Mouse (Mus musculus): Measurements from ENCODE around the gene Ryr2. TPM values are rescaled to one million over a fixed set of nuclear protein-coding genes. Genes with fewer than 3 reads are reported as not detected.
A peak's percentile ranks its signal among the peaks of the same experiment; 100 is the strongest.

Ryr2 gene
- total and polyA plus RNA-seq, 3 experiments = 127 to 1,020 (median 877) TPM

DNA sequence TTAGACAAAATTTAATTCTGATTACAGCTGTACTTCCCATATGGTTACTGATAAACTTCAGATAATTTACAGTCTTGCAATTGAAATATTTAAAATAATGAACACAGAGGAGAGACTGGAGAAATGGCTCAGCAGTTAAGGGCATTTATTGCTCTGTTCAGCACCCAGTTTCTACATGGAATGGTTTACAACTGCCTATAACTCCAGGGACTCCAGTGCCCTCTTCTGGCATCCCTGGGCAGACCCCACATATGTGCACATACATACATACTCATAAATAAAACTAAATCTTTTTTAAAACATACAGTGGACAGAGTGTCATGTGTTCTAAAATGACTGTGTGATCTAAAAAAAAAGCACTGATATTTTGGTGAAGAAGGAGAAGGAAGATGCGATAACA is 262.9 kb downstream of the Ryr2 start:
- Histone ChIP-seq H3K79me2 (replicated peaks; ENCODE audit: control insufficient read depth, insufficient read depth, low read length) (no peaks in the 10 kb centered on the region), H3K27ac (no peak overlapping the region), H3K9ac (ENCODE audit: low read depth, low read length) (no peak overlapping the region), H3K4me3 (no peak overlapping the region), H3K4me1 (ENCODE audit: control insufficient read depth, insufficient read depth, low read length) (no peaks in the 10 kb centered on the region; the same call in 1 of the 2 replicates), H3K36me3 (ENCODE audit: control insufficient read depth, insufficient read depth, low read length) (peaks cover 9% of the 10 kb centered on the region), H3K27me3 (ENCODE audit: control insufficient read depth, insufficient read depth, low read length) (no peaks in the 10 kb centered on the region)
- no peak for DNase-seq
- WGBS = 97% methylated on average over 1 of the region's 1 CpGs
- no peak for TF ChIP-seq CTCF (IDR thresholded peaks at IDR 0.05)
- no peak for TF ChIP-seq EP300 (IDR thresholded peaks at IDR 0.05; ENCODE audit: insufficient read depth, low read depth, low read length)
- TF ChIP-seq POLR2A (IDR thresholded peaks at IDR 0.05; ENCODE audit: insufficient read depth, low read depth, low read length) = no peak
- intact Hi-C loops (cut with DNase I) = no loop called here

- Histone ChIP-seq H3K4me3 (no peak overlapping the region), H3K36me3 (ENCODE audit: control insufficient read depth, insufficient read depth, low read length) (peaks cover 15% of the 10 kb centered on the region), H3K27ac (no peak overlapping the region), H3K4me1 (ENCODE audit: control insufficient read depth, insufficient read depth, low read length) (no peaks in the 10 kb centered on the region; the same call in 1 of the 2 replicates), H3K27me3 (ENCODE audit: control insufficient read depth, insufficient read depth, low read length) (no peaks in the 10 kb centered on the region), H3K79me2 (replicated peaks; ENCODE audit: control insufficient read depth, insufficient read depth, low read length) (no peaks in the 10 kb centered on the region), H3K9ac (ENCODE audit: low read depth, low read length) (no peak overlapping the region)
- intact Hi-C loops (cut with DNase I) = no loop called here
- WGBS = 71% methylated on average over 3 of the region's 3 CpGs
- DNase-seq = no peak
- TF ChIP-seq POLR2A (IDR thresholded peaks at IDR 0.05; ENCODE audit: insufficient read depth, low read depth, low read length) (no peak), EP300 (IDR thresholded peaks at IDR 0.05; ENCODE audit: insufficient read depth, low read depth, low read length) (no peak), CTCF (IDR thresholded peaks at IDR 0.05) (no peak)
Observed at GRCm38 (mm10) chr13:11837870-11838269, 268.9 kb downstream of the Ryr2 start.

DNA sequence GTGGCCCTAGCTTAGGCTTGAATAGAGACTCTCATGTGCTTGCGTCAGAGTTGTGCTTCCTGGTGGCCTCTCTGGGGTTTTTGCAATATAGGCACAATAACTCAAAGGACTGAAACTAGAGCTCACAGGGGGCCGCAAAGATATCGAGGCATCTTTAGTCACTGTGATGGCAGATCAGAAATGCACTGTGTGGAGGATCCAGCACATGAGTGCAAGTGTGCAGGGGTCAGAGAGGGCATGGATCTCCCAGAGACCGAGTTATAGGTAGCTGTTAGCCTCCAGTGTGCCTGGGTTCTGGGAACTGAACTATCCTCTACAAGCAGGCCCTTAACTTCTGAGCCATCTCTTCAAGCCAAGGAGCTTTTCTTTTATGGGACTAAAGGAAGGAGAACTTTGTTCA is 269.6 kb downstream of the Ryr2 start:
- TF ChIP-seq EP300 (IDR thresholded peaks at IDR 0.05; ENCODE audit: insufficient read depth, low read depth, low read length) (no peak), POLR2A (IDR thresholded peaks at IDR 0.05; ENCODE audit: insufficient read depth, low read depth, low read length) (no peak), CTCF (IDR thresholded peaks at IDR 0.05) (no peak)
- Histone ChIP-seq H3K4me3 (no peak overlapping the region), H3K9ac (ENCODE audit: low read depth, low read length) (no peak overlapping the region), H3K27ac (no peak overlapping the region), H3K36me3 (ENCODE audit: control insufficient read depth, insufficient read depth, low read length) (peaks cover 14% of the 10 kb centered on the region), H3K27me3 (ENCODE audit: control insufficient read depth, insufficient read depth, low read length) (no peaks in the 10 kb centered on the region), H3K79me2 (replicated peaks; ENCODE audit: control insufficient read depth, insufficient read depth, low read length) (no peaks in the 10 kb centered on the region), H3K4me1 (ENCODE audit: control insufficient read depth, insufficient read depth, low read length) (no peaks in the 10 kb centered on the region; the same call in 1 of the 2 replicates)
- DNase-seq = no peak
- intact Hi-C loops (cut with DNase I) = no loop called here
- 73% methylated on average over 4 of the region's 4 CpGs for WGBS

GRCm38 (mm10) chr13:11836304-11837078 is 270.3 kb downstream of the Ryr2 start:
- 34% methylated on average over 6 of the region's 6 CpGs for WGBS
- no peak overlapping the region for H3K27ac ChIP-seq
- TF ChIP-seq CTCF (IDR thresholded peaks at IDR 0.05) (no peak), POLR2A (IDR thresholded peaks at IDR 0.05; ENCODE audit: insufficient read depth, low read depth, low read length) (no peak), EP300 (IDR thresholded peaks at IDR 0.05; ENCODE audit: insufficient read depth, low read depth, low read length) (no peak)

GRCm38 (mm10) chr13:11831210-11831609 is 275.5 kb downstream of the Ryr2 start:
- H3K4me3 ChIP-seq = no peak overlapping the region
- H3K4me1 ChIP-seq (ENCODE audit: control insufficient read depth, insufficient read depth, low read length) = no peaks in the 10 kb centered on the region
- no peak for TF ChIP-seq CTCF (IDR thresholded peaks at IDR 0.05)
- TF ChIP-seq POLR2A (IDR thresholded peaks at IDR 0.05; ENCODE audit: insufficient read depth, low read depth, low read length) = no peak
- TF ChIP-seq EP300 (IDR thresholded peaks at IDR 0.05; ENCODE audit: insufficient read depth, low read depth, low read length) = no peak
- no peak for DNase-seq
- intact Hi-C loops (cut with DNase I) = no loop called here
- no peaks in the 10 kb centered on the region for H3K27me3 ChIP-seq (ENCODE audit: control insufficient read depth, insufficient read depth, low read length)
- H3K27ac ChIP-seq = no peak overlapping the region
- peaks cover 4% of the 10 kb centered on the region for H3K36me3 ChIP-seq (ENCODE audit: control insufficient read depth, insufficient read depth, low read length)
- H3K9ac ChIP-seq (ENCODE audit: low read depth, low read length) = no peak overlapping the region
- H3K79me2 ChIP-seq (replicated peaks; ENCODE audit: control insufficient read depth, insufficient read depth, low read length) = peaks cover 3% of the 10 kb centered on the region; the same call in 1 of the 2 replicates
- 79% methylated on average over 4 of the region's 4 CpGs for WGBS

More at GRCm38 (mm10) chr13:11836304-11837078, 270.3 kb downstream of the Ryr2 start:
- Histone ChIP-seq H3K4me1 (ENCODE audit: control insufficient read depth, insufficient read depth, low read length) (no peaks in the 10 kb centered on the region; the same call in 1 of the 2 replicates), H3K27me3 (ENCODE audit: control insufficient read depth, insufficient read depth, low read length) (no peaks in the 10 kb centered on the region), H3K79me2 (replicated peaks; ENCODE audit: control insufficient read depth, insufficient read depth, low read length) (no peaks in the 10 kb centered on the region), H3K4me3 (no peak overlapping the region), H3K36me3 (ENCODE audit: control insufficient read depth, insufficient read depth, low read length) (peaks cover 14% of the 10 kb centered on the region), H3K9ac (ENCODE audit: low read depth, low read length) (no peak overlapping the region)
- no peak for DNase-seq
- intact Hi-C loops (cut with DNase I) = no loop called here

DNA sequence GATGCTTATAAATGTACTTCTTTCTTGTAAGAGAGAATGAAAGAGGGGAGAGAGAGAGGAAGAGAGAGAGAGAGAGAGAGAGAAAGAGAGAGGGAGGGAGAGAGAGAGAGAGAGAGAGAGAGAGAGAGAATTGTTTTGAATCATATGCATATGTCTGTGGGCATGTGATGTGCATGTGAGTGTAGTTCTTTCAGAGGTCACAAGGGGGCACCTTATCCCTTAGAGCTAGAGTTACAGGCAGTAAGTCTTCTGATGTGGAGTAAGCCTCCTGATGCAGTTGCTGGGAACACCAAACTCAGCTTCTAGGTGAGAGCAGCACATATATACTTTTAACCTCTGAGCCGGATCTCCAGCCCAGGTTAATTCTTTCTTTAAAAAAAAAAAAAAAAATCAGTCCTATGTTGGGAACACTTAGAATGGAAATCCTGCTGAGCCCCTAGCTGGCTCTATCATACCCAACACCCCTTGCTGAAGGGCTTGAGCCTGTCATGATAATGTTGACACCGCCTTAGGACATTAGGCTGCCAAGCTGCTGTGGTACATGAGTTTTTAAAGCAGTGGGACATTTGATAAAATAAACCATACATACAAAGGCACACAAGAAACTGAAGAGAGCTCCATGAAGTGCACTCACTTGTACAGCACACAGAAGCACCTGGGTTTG is 281.1 kb downstream of the Ryr2 start:
- H3K79me2 ChIP-seq (replicated peaks; ENCODE audit: control insufficient read depth, insufficient read depth, low read length) = peaks cover 3% of the 10 kb centered on the region; the same call in 1 of the 2 replicates
- DNase-seq = no peak
- TF ChIP-seq CTCF (IDR thresholded peaks at IDR 0.05) = peak; percentile 29; the same call in 1 of the 2 replicates
- TF ChIP-seq EP300 (IDR thresholded peaks at IDR 0.05; ENCODE audit: insufficient read depth, low read depth, low read length) = no peak
- TF ChIP-seq POLR2A (IDR thresholded peaks at IDR 0.05; ENCODE audit: insufficient read depth, low read depth, low read length) = no peak
- no peak overlapping the region for H3K27ac ChIP-seq
- intact Hi-C loops (cut with DNase I) = no loop called here
- 86% methylated on average over 2 of the region's 2 CpGs for WGBS
- H3K9ac ChIP-seq (ENCODE audit: low read depth, low read length) = no peak overlapping the region
- no peak overlapping the region for H3K4me3 ChIP-seq
- no peaks in the 10 kb centered on the region for H3K27me3 ChIP-seq (ENCODE audit: control insufficient read depth, insufficient read depth, low read length)
- peaks cover 8% of the 10 kb centered on the region for H3K36me3 ChIP-seq (ENCODE audit: control insufficient read depth, insufficient read depth, low read length)
- H3K4me1 ChIP-seq (ENCODE audit: control insufficient read depth, insufficient read depth, low read length) = no peaks in the 10 kb centered on the region
